Mouse (Mus musculus) lung, embryonic 16.5 days (tissue): ENCODE measurements around the gene Spag9. TPM values are rescaled to one million over a fixed set of nuclear protein-coding genes. Genes with fewer than 3 reads are reported as not detected.

ENCODE experiments used
- ATAC-seq: fragments of 200-750 bp; cut with Nextera tagmentation; 2 replicates; pipeline ENCODE4 v1.8.0; 2017; ENCODE audit warnings: low read depth, mild to moderate bottlenecking, moderate library complexity
- H3K27ac ChIP-seq: fragments of 300-500 bp; sonication (generic); 2 replicates; pipeline ENCODE4 v1.5.1; 2014; ENCODE audit warnings: mild to moderate bottlenecking, control low read depth, low read length
- H3K27me3 ChIP-seq: fragments of 300-500 bp; sonication (generic); 2 replicates; pipeline ENCODE4 v1.6.1; 2014; ENCODE audit warnings: low read depth, low read length, mixed read lengths; ENCODE audit not compliant: control insufficient read depth, insufficient read depth
- H3K36me3 ChIP-seq: fragments of 300-500 bp; sonication (generic); 2 replicates; pipeline ENCODE4 v1.6.1; 2014; ENCODE audit warnings: low read length; ENCODE audit not compliant: control insufficient read depth, insufficient read depth
- H3K4me1 ChIP-seq: fragments of 300-500 bp; sonication (generic); replicated peaks from 2 replicates; pipeline ENCODE4 v1.6.1; 2014; ENCODE audit warnings: low read length, mixed read lengths; ENCODE audit not compliant: control insufficient read depth, insufficient read depth
- H3K4me2 ChIP-seq: fragments of 300-500 bp; sonication (generic); 2 replicates; pipeline ENCODE4 v1.6.1; 2014; ENCODE audit warnings: low read depth, low read length, control low read depth
- H3K4me3 ChIP-seq: fragments of 300-500 bp; sonication (generic); 2 replicates; pipeline ENCODE4 v1.5.1; 2014; ENCODE audit warnings: mild to moderate bottlenecking, low read length, control low read depth
- H3K9ac ChIP-seq: fragments of 300-500 bp; sonication (generic); 2 replicates; pipeline ENCODE4 v1.6.1; 2014; ENCODE audit warnings: low read length, control low read depth
- H3K9me3 ChIP-seq: fragments of 300-500 bp; sonication (generic); 2 replicates; pipeline ENCODE4 v1.6.1; 2016; ENCODE audit warnings: low read length; ENCODE audit not compliant: control insufficient read depth
- WGBS: fragments of 180-500 bp; shearing (Covaris S2); extraction: QIAGEN DNeasy Blood & Tissue Kit; methylation state at CpG from one replicate; pipeline ENCODE4 v1.1.7; 2014; 5-methylcytosine and 5-hydroxymethylcytosine counted together
- polyA plus RNA-seq: library from polyadenylated mRNA; unstranded; fragments of >200 nt; fragmentation: Nextera tagmentation; extraction: Ambion mirVana; gene quantifications from 2 replicates; pipeline ENCODE4 v1.2.1, GENCODE M21; 2015

Gene Spag9
- polyA plus RNA-seq, 1 experiment from 2014 or later: 36.2 TPM

GRCm38 (mm10) chr11:93972951-93973350 is 22.9 kb upstream of the Spag9 start:
- Histone ChIP-seq H3K9ac (no peak overlapping the region), H3K9me3 (no peaks in the 10 kb centered on the region), H3K27me3 (no peaks in the 10 kb centered on the region), H3K4me3 (no peak overlapping the region), H3K4me2 (no peak overlapping the region), H3K36me3 (no peaks in the 10 kb centered on the region), H3K4me1 (peaks cover 3% of the 10 kb centered on the region; the same call in 1 of the 2 replicates), H3K27ac (no peak overlapping the region)
- no peak for ATAC-seq
- 85% methylated on average over 5 of the region's 5 CpGs for WGBS

GRCm38 (mm10) chr11:93979502-93980049 is 16.3 kb upstream of the Spag9 start:
- no peaks in the 10 kb centered on the region for H3K4me1 ChIP-seq
- WGBS: 39% methylated on average over 6 of the region's 6 CpGs
- no peak overlapping the region for H3K4me2 ChIP-seq

GRCm38 (mm10) chr11:93984619-93985018 is 11.3 kb upstream of the Spag9 start:
- no peaks in the 10 kb centered on the region for H3K9me3 ChIP-seq

More at GRCm38 (mm10) chr11:93979502-93980049, 16.3 kb upstream of the Spag9 start:
- ATAC-seq: no peak
- Histone ChIP-seq H3K36me3 (no peaks in the 10 kb centered on the region), H3K27ac (no peak overlapping the region), H3K9me3 (no peaks in the 10 kb centered on the region), H3K4me3 (no peak overlapping the region), H3K9ac (no peak overlapping the region), H3K27me3 (no peaks in the 10 kb centered on the region)

GRCm38 (mm10) chr11:93985265-93985664 is 10.6 kb upstream of the Spag9 start:
- H3K4me1 ChIP-seq: peaks cover 8% of the 10 kb centered on the region
- no peaks in the 10 kb centered on the region for H3K9me3 ChIP-seq
- H3K27me3 ChIP-seq: no peaks in the 10 kb centered on the region
- no peak overlapping the region for H3K4me3 ChIP-seq
- no peak overlapping the region for H3K4me2 ChIP-seq
- WGBS: 83% methylated on average over 5 of the region's 5 CpGs
- H3K27ac ChIP-seq: no peak overlapping the region
- ATAC-seq: no peak
- H3K9ac ChIP-seq: no peak overlapping the region
- H3K36me3 ChIP-seq: no peaks in the 10 kb centered on the region

More at GRCm38 (mm10) chr11:93984619-93985018, 11.3 kb upstream of the Spag9 start:
- no peak for ATAC-seq
- Histone ChIP-seq H3K36me3 (no peaks in the 10 kb centered on the region), H3K27ac (no peak overlapping the region), H3K9ac (no peak overlapping the region), H3K4me1 (peaks cover 8% of the 10 kb centered on the region), H3K4me2 (no peak overlapping the region), H3K4me3 (no peak overlapping the region), H3K27me3 (no peaks in the 10 kb centered on the region)
- WGBS: 89% methylated on average over 3 of the region's 3 CpGs

DNA sequence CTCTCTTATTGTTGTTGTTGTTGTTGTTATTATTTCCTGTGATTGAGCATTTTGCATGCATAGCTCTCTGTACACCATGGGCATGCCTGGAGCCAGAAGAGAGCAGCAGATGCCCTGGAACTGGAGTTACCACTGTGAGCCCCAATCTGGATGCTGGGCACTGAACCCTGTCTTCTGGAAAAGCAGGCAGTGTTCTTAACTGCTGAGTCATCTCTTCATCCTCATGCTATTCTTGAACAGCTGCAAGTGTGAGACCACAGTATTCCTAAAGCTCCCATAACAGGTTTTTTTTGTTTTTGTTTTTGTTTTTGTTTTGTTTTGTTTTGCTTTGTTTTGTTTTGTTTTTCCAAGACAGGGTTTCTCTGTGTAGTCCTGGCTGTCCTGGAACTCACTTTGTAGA is 9.6 kb upstream of the Spag9 start:
- Histone ChIP-seq H3K4me3 (no peak overlapping the region), H3K36me3 (no peaks in the 10 kb centered on the region), H3K27me3 (no peaks in the 10 kb centered on the region), H3K4me1 (peaks cover 8% of the 10 kb centered on the region), H3K4me2 (no peak overlapping the region), H3K9me3 (no peaks in the 10 kb centered on the region), H3K9ac (no peak overlapping the region), H3K27ac (no peak overlapping the region)
- ATAC-seq: no peak

- H3K4me3 ChIP-seq: no peak overlapping the region
- H3K27me3 ChIP-seq: no peaks in the 10 kb centered on the region
- 80% methylated on average over 4 of the region's 4 CpGs for WGBS
- H3K27ac ChIP-seq: peak overlapping the region; percentile 82; the same call in 1 of the 2 replicates
- H3K9me3 ChIP-seq: no peaks in the 10 kb centered on the region
- H3K36me3 ChIP-seq: no peaks in the 10 kb centered on the region
- H3K4me2 ChIP-seq: no peak overlapping the region
- ATAC-seq: no peak
- H3K9ac ChIP-seq: no peak overlapping the region
- H3K4me1 ChIP-seq: peaks cover 8% of the 10 kb centered on the region
Measured at GRCm38 (mm10) chr11:93987026-93987425, 8.9 kb upstream of the Spag9 start.

DNA sequence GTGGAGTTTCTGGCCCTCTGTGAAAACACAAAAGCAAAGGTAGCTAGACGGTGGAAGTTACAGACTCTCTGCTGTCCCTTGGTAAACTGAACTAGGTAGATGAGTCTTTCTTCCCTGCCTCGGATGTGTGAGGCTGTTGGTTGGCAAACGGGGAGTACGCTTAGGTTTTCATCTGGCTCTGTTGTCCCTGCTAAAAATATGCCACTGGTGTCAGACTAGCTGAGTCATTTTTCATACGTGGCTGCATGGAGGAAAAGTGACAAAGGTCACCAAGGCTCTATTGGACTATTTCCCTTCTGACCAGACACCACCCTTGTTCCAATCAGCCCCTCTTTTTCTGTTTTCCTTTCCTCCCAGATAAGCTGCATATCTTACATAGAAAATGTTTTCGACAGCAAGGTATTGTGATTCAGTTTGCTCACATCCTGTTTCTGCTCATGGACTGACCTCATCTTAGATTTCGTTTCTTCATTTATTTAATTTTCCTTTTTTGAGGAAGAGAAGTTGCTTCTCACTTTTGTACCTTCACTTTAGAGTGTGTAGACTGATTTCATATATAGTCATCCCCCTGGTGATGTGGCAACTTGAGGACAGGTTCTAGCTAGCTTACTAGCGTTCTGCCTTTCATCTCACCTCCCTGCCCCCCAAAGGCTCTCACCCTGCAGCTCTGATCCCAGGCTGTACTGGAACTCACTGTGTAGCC is 8.1 kb upstream of the Spag9 start:
- no peaks in the 10 kb centered on the region for H3K27me3 ChIP-seq
- H3K9ac ChIP-seq: no peak overlapping the region
- H3K9me3 ChIP-seq: no peaks in the 10 kb centered on the region
- no peaks in the 10 kb centered on the region for H3K36me3 ChIP-seq
- no peak overlapping the region for H3K4me3 ChIP-seq
- no peak for ATAC-seq
- H3K4me2 ChIP-seq: no peak overlapping the region
- H3K4me1 ChIP-seq: peaks cover 8% of the 10 kb centered on the region
- H3K27ac ChIP-seq: peak overlapping the region; percentile 82
- 49% methylated on average over 8 of the region's 8 CpGs for WGBS

DNA sequence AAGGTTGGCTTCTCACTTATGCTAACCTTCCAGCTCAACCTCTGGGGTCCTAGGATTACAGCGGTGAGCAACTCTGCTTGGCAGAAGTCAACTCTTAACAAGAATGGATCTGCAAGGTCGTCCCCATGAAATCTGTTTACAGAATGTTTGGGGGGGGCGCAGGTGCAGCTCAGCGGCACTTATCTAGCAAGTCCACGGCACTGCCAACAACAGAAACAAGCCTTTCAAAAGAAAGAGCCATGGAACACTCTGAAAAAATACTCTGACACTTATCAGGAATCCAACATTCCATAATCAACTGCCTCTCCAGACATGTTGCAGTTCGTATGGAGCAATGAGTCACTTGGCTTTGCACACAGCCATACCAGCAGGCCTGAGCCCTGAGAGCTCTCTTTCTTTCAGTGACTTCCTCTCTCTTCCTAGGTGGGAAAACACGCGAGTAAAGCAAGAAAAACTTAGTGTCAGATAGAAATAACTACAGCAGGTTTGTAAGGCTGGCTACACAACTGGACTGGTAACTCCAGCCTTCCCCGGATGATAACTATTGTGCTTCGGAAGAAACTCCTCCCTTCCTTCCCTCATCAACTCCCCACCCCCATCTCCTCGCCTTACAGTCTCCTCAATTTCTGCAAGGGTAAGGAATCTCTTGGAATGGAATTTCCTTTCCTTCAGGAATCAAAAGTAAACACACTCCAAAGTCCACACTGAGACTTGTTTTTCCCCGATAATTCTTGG is 7.4 kb upstream of the Spag9 start:
- 28% methylated on average over 12 of the region's 12 CpGs for WGBS
- peak overlapping the region; percentile 82 for H3K27ac ChIP-seq
- no peaks in the 10 kb centered on the region for H3K36me3 ChIP-seq
- H3K9me3 ChIP-seq: no peaks in the 10 kb centered on the region
- H3K4me3 ChIP-seq: no peak overlapping the region
- H3K4me2 ChIP-seq: peak overlapping the region; percentile 30
- H3K27me3 ChIP-seq: no peaks in the 10 kb centered on the region
- peaks cover 8% of the 10 kb centered on the region for H3K4me1 ChIP-seq
- ATAC-seq: peak; percentile 74
- H3K9ac ChIP-seq: no peak overlapping the region

DNA sequence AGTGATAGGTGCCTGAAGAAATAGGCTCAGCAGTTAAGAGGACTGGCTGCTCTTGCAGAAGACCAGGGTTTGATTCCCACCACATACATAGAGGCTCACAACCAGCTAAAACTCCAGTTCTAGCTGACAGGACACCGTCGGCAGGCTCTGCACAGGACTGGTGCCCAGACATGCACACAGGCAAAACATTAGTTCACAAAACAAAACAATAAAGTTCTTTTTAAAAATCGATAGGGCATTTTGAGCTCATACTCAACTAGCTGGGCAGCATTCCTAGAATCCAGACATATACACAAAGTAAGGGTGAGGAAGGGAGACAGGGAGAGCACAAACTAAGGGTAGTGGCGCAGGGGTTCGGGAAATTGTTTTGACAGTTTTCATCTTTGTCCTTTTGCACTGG is 1.4 kb upstream of the Spag9 start:
- no peaks in the 10 kb centered on the region for H3K36me3 ChIP-seq
- H3K27me3 ChIP-seq: no peaks in the 10 kb centered on the region
- H3K4me2 ChIP-seq: peak overlapping the region; percentile 92
- 44% methylated on average over 5 of the region's 5 CpGs for WGBS
- H3K9me3 ChIP-seq: no peaks in the 10 kb centered on the region
- H3K4me1 ChIP-seq: peaks cover 21% of the 10 kb centered on the region
- peak overlapping the region; percentile 97 for H3K27ac ChIP-seq
- H3K9ac ChIP-seq: peak overlapping the region; percentile 74
- ATAC-seq: no peak
- peak overlapping the region; percentile 98 for H3K4me3 ChIP-seq
